Mouse (Mus musculus): ENCODE data around the gene Mllt6. TPM values are rescaled to one million over a fixed set of nuclear protein-coding genes. Genes with fewer than 3 reads are reported as not detected.

Gene Mllt6
- polyA plus RNA-seq, 1 experiment from 2014 or later, result 5.2 TPM

GRCm38 (mm10) chr11:97626431-97626830 lies 36.8 kb upstream of the Mllt6 start:
- no peaks in the 10 kb centered on the region for H3K36me3 ChIP-seq (ENCODE audit: insufficient read depth)
- 20% methylated on average over 13 of the region's 13 CpGs for WGBS
- no peak overlapping the region for H3K4me2 ChIP-seq
- H3K27ac ChIP-seq (ENCODE audit: low read depth), result no peak overlapping the region
- no peak for TF ChIP-seq CTCF (IDR thresholded peaks at IDR 0.05; ENCODE audit: low read depth)
- H3K27me3 ChIP-seq (ENCODE audit: insufficient read depth, low read length), result peaks cover 80% of the 10 kb centered on the region
- H3K4me1 ChIP-seq (ENCODE audit: insufficient read depth), result peaks cover 5% of the 10 kb centered on the region
- no peak for ATAC-seq (ENCODE audit: insufficient read depth)
- H3K9me3 ChIP-seq (ENCODE audit: low read depth, low read length), result no peaks in the 10 kb centered on the region
- no peak overlapping the region for H3K4me3 ChIP-seq (ENCODE audit: low read depth, low read length)
- no peak for DNase-seq
- no peak overlapping the region for H3K9ac ChIP-seq

DNA sequence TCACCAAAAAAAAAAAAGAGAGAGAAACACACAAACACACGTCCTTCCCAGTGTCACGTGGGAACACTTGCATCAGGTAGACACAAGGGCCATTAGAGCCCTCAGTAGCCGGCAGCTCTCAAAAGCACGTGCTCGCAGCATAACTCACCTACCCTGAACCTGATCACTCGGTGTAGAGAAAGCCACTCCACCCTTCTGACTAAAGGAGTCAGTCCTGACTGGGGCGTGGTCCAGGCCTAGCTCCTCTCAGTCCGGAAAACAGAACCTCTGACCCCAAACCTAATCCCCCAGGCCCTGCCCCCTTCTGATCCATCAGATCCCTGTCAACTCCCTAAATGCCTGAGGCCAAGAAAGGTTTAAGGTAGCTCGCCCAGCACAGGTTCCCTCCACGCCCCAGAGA lies 36.4 kb upstream of the Mllt6 start:
- H3K9me3 ChIP-seq (ENCODE audit: low read depth, low read length), result no peaks in the 10 kb centered on the region
- DNase-seq (peak; percentile 23), ATAC-seq (ENCODE audit: insufficient read depth) (no peak)
- peaks cover 84% of the 10 kb centered on the region for H3K27me3 ChIP-seq (ENCODE audit: insufficient read depth, low read length)
- no peak overlapping the region for H3K9ac ChIP-seq
- H3K4me3 ChIP-seq (ENCODE audit: low read depth, low read length), result peak overlapping the region; percentile 73; the same call in 1 of the 2 replicates
- no peaks in the 10 kb centered on the region for H3K36me3 ChIP-seq (ENCODE audit: insufficient read depth)
- no peak overlapping the region for H3K27ac ChIP-seq (ENCODE audit: low read depth)
- H3K4me2 ChIP-seq, result no peak overlapping the region
- no peak for TF ChIP-seq CTCF (IDR thresholded peaks at IDR 0.05; ENCODE audit: low read depth)
- H3K4me1 ChIP-seq (ENCODE audit: insufficient read depth), result peaks cover 5% of the 10 kb centered on the region
- WGBS, result 18% methylated on average over 10 of the region's 10 CpGs

GRCm38 (mm10) chr11:97627556-97628302 lies 35.5 kb upstream of the Mllt6 start:
- Histone ChIP-seq H3K27ac (ENCODE audit: low read depth) (no peak overlapping the region), H3K4me3 (ENCODE audit: low read depth, low read length) (peak overlapping the region; percentile 73), H3K4me1 (ENCODE audit: insufficient read depth) (peaks cover 5% of the 10 kb centered on the region), H3K9me3 (ENCODE audit: low read depth, low read length) (no peaks in the 10 kb centered on the region), H3K27me3 (ENCODE audit: insufficient read depth, low read length) (peaks cover 85% of the 10 kb centered on the region), H3K36me3 (ENCODE audit: insufficient read depth) (no peaks in the 10 kb centered on the region), H3K9ac (peak overlapping the region; percentile 29), H3K4me2 (peak overlapping the region; percentile 96)
- ATAC-seq (ENCODE audit: insufficient read depth), result no peak
- 6% methylated on average over 30 of the region's 30 CpGs for WGBS
- no peak for TF ChIP-seq CTCF (IDR thresholded peaks at IDR 0.05; ENCODE audit: low read depth)
- DNase-seq, result no peak

DNA sequence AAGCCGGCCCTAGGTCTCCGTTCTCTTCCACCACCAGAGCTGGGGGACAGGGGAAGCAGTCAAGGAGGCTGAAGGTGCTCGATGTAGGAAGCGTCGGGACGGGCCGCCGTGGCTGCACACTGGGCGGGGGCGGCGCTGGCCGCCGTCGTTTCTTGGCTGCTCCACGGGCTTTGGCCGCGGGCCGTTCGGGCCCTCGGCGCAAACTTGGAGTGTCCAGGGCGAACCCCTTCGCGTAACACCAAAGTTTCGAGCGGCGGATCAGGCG lies 35.0 kb upstream of the Mllt6 start:
- peaks cover 5% of the 10 kb centered on the region for H3K4me1 ChIP-seq (ENCODE audit: insufficient read depth)
- ATAC-seq (ENCODE audit: insufficient read depth) (no peak), DNase-seq (peak; percentile 49)
- H3K4me2 ChIP-seq, result peak overlapping the region; percentile 96
- peaks cover 83% of the 10 kb centered on the region for H3K27me3 ChIP-seq (ENCODE audit: insufficient read depth, low read length)
- no peak for TF ChIP-seq CTCF (IDR thresholded peaks at IDR 0.05; ENCODE audit: low read depth)
- 1% methylated on average over 28 of the region's 28 CpGs for WGBS
- peak overlapping the region; percentile 73 for H3K4me3 ChIP-seq (ENCODE audit: low read depth, low read length)
- H3K36me3 ChIP-seq (ENCODE audit: insufficient read depth), result no peaks in the 10 kb centered on the region
- H3K9ac ChIP-seq, result peak overlapping the region; percentile 29
- no peak overlapping the region for H3K27ac ChIP-seq (ENCODE audit: low read depth)
- no peaks in the 10 kb centered on the region for H3K9me3 ChIP-seq (ENCODE audit: low read depth, low read length)

DNA sequence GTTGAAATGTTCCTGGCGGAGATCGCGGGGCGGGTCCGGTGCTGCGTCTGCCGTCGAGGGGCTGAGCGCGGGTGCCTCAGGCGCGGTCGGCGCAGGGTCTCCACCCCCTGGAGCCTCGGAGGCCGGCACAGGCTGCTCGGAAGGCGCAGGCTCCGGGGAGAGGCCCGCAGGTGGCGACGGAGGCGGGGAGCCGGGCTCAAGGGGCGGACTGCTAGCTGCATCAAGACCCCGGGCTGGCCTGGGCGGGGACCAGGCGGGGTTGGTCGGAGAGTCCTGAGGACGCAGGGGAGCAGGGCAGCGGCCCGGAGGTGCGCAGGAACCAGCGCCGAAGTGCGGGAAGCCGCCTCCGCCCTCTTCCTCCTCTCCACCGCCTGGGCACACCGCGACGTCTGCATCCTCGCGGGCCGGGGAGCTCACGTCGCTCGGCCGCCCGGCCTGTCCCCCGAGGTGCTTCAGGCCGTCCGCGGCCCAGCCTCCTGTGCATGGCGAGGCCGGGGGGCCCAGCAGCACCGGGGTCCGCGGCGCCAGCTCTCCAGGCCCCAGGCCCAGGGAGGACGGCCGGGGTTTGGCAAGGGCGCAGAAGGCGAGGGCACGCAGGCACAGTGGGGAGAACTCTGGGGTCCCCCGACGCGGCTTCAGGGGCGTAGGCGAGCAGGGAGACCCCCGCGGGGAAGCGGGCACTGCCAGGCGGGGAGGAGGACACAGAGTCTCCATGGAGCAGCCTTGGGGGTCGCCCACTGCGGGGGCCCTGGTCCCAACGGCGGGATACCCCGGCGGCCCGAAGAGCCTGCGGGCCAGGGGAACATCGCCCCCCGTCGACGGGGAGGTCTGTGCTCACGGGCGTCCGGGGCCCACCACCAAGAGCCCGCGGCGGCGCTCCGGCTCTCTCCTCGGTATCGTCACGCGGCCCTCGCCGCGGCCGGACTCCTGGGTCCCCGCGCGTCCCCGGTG lies 34.4 kb upstream of the Mllt6 start:
- H3K4me2 ChIP-seq, result peak overlapping the region; percentile 96
- H3K36me3 ChIP-seq (ENCODE audit: insufficient read depth), result no peaks in the 10 kb centered on the region
- peak; percentile 40; the same call in 1 of the 2 replicates for ATAC-seq (ENCODE audit: insufficient read depth)
- under 1% methylated on average over 106 of the region's 106 CpGs for WGBS
- peaks cover 77% of the 10 kb centered on the region for H3K27me3 ChIP-seq (ENCODE audit: insufficient read depth, low read length)
- no peak overlapping the region for H3K27ac ChIP-seq (ENCODE audit: low read depth)
- no peak for TF ChIP-seq CTCF (IDR thresholded peaks at IDR 0.05; ENCODE audit: low read depth)
- H3K4me3 ChIP-seq (ENCODE audit: low read depth, low read length), result peak overlapping the region; percentile 73
- H3K9me3 ChIP-seq (ENCODE audit: low read depth, low read length), result no peaks in the 10 kb centered on the region
- H3K4me1 ChIP-seq (ENCODE audit: insufficient read depth), result peaks cover 5% of the 10 kb centered on the region
- peak; percentile 28 for DNase-seq
- peak overlapping the region; percentile 74 for H3K9ac ChIP-seq

- under 1% methylated on average over 46 of the region's 47 CpGs for WGBS
- DNase-seq, result peak; percentile 96
- Histone ChIP-seq H3K27ac (ENCODE audit: low read depth) (no peak within 1 kb of the TSS), H3K9ac (peak within 1 kb of the TSS; percentile 74), H3K4me3 (ENCODE audit: low read depth, low read length) (peak within 1 kb of the TSS; percentile 73), H3K4me1 (ENCODE audit: insufficient read depth) (peaks cover 5% of the 10 kb centered on the region), H3K36me3 (ENCODE audit: insufficient read depth) (no peaks in the 10 kb centered on the region), H3K4me2 (peak within 1 kb of the TSS; percentile 96), H3K27me3 (ENCODE audit: insufficient read depth, low read length) (peaks cover 71% of the 10 kb centered on the region), H3K9me3 (ENCODE audit: low read depth, low read length) (no peaks in the 10 kb centered on the region)
- peak; percentile 91 for ATAC-seq (ENCODE audit: insufficient read depth)
- no peak for TF ChIP-seq CTCF (IDR thresholded peaks at IDR 0.05; ENCODE audit: low read depth)
Observed at GRCm38 (mm10) chr11:97629576-97629975, 33.6 kb upstream of the Mllt6 start, which contains the start of gene Epop. Gene Epop, minus strand, starts transcription at chr11:97629702.

DNA sequence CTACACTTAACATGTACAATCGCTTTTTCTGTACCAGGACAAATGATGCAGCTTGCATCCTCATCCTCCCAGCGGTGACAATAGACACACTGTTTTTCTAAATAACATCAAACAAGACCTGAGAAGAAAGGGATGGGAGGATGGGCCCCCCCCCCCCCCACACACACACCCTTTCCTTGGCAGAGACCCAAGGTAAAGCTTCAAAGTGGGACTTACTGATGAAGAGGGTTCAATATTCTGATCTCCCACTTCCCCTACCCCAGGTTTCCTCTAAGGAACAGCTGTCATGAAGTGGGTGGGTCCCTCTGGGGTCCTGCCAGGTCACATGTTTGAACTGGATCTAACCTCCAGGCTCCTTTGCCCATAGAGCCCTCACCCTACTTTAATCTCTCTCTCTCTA lies 32.2 kb upstream of the Mllt6 start:
- DNase-seq (no peak), ATAC-seq (ENCODE audit: insufficient read depth) (no peak)
- no peaks in the 10 kb centered on the region for H3K9me3 ChIP-seq (ENCODE audit: low read depth, low read length)
- no peak for TF ChIP-seq CTCF (IDR thresholded peaks at IDR 0.05; ENCODE audit: low read depth)
- H3K4me2 ChIP-seq, result no peak overlapping the region
- H3K4me1 ChIP-seq (ENCODE audit: insufficient read depth), result peaks cover 5% of the 10 kb centered on the region
- H3K27me3 ChIP-seq (ENCODE audit: insufficient read depth, low read length), result peaks cover 56% of the 10 kb centered on the region
- no peak overlapping the region for H3K4me3 ChIP-seq (ENCODE audit: low read depth, low read length)
- WGBS, result 34% methylated on average over 2 of the region's 2 CpGs
- no peaks in the 10 kb centered on the region for H3K36me3 ChIP-seq (ENCODE audit: insufficient read depth)
- no peak overlapping the region for H3K9ac ChIP-seq
- no peak overlapping the region for H3K27ac ChIP-seq (ENCODE audit: low read depth)
